Mouse (Mus musculus) thymus, adult 2 months (tissue): ENCODE results near the gene Lmo2.

ENCODE experiments used
- CTCF ChIP-seq: fragments of 200-500 bp; IDR thresholded peaks from 2 replicates; pipeline ENCODE4 v1.5.1; 2012; ENCODE audit warnings: mild to moderate bottlenecking, control low read depth, low read length, moderate library complexity, borderline replicate concordance; ENCODE audit not compliant: control insufficient read depth, poor library complexity, insufficient read depth; ENCODE audit errors: extremely low read depth
- POLR2A ChIP-seq: fragments of 200-500 bp; IDR thresholded peaks from 2 replicates; pipeline ENCODE4 v1.6.1; 2012; ENCODE audit warnings: mild to moderate bottlenecking, low read length, control low read depth, moderate library complexity; ENCODE audit not compliant: control insufficient read depth, poor library complexity, insufficient read depth; ENCODE audit errors: extremely low read depth

DNA sequence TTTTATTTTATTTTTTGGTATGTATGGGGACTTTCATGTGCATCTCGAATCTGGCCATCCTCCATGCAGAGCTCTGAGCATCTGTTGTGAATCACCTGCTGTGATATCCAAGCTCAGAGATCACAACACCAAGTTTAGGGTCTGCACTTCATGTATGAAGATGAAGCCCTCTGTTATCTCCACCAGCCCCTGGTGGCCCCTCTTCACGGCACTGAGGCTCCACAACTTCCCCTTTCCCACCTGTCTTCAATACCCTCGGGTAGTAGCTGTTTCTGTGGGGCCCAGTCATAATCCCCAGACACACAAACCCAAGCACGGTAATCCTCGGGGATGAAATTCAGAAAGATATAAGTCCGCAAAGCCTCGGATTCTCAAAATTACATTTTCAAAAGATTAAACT is 65.3 kb downstream of the Lmo2 start:
- TF ChIP-seq CTCF: no peak
- TF ChIP-seq POLR2A: no peak
